Mouse (Mus musculus) megakaryocyte, adult 5-6 weeks (primary cell): Measurements from ENCODE around the gene Fam216a. TPM values are rescaled to one million over a fixed set of nuclear protein-coding genes. Genes with fewer than 3 reads are reported as not detected.

Experiments used
- ATAC-seq: 2 replicates; pipeline ENCODE4 v1.8.0; 2016; ENCODE audit warnings: mild to moderate bottlenecking, inconsistent platforms; ENCODE audit not compliant: poor library complexity, severe bottlenecking
- total RNA-seq, 2 experiments: library from RNA; stranded (forward) in 1 of 2; stranded (reverse) in 1 of 2; fragments of 153-499, 151-499 nt in 1 of 2; fragments of 221-1000, 200-1000 nt in 1 of 2; gene quantifications; 2 replicates each; pipeline versions ENCODE4 v1.2.3 to v1.2.4; 2015 to 2017

Fam216a gene
- total RNA-seq, 2 experiments from 2014 or later, result 7.6 to 10.5 TPM

- ATAC-seq, result no peak
These were observed 19.1 kb upstream of the Fam216a start for GRCm38 (mm10) chr5:122391178-122391785.

GRCm38 (mm10) chr5:122390671-122391070 lies 18.5 kb upstream of the Fam216a start:
- no peak for ATAC-seq

- no peak for ATAC-seq
These were observed 17.8 kb upstream of the Fam216a start for GRCm38 (mm10) chr5:122390006-122390405.

GRCm38 (mm10) chr5:122379374-122380155 lies 7.4 kb upstream of the Fam216a start:
- peak; percentile 97 for ATAC-seq

DNA sequence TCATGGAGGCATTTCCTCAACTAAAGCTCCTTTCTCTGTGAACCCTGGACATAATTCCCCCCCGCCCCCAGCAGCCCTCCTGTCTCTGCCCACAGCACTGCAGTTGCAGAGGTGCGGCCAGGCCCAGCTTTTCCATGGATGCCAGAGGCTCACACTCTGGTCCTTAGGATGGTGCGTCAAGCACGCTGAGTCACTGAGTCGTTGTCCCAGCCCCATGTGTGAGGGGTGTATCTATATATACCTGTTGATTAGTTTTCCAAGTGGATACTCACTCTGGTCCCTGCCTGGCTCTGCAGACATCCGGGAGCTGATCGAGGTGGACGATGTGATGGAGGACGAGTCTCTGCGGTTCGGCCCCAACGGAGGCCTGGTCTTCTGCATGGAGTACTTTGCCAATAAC lies 6.0 kb upstream of the Fam216a start:
- no peak for ATAC-seq

DNA sequence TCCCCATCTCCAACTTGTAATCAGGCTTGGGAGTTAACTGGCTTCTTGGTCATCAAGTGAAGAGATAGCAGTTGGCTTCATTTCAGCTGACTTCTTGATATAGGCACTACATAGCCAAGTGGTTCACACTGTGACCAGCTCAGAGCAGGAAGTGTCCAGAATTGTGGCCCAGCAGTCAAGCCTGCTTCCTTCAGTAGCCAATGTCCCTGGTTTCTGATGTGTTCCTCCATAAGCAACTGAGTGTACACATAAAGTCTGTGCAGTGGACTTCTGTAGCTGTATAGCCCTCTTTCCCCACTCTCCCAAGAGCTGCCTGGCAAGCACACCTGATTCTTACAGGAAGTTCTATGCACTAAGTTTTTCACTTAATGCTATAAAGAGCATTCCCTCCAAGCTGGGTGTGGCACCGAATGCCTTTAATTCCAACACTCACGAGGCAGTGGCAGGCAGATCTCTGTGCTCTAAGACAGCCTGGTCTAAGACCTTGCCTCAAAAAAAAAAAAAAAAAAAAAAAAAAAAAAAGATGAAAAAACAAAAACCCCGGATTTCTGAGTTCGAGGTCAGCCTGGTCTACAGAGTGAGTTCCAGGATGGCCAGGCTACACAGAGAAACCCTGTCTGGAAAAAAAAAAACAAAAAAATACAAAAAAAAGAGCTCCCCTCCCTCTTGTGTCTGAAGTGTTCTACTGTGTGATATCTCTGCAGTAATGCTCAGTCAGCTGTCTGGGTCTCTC lies 5.1 kb upstream of the Fam216a start:
- ATAC-seq, result no peak

DNA sequence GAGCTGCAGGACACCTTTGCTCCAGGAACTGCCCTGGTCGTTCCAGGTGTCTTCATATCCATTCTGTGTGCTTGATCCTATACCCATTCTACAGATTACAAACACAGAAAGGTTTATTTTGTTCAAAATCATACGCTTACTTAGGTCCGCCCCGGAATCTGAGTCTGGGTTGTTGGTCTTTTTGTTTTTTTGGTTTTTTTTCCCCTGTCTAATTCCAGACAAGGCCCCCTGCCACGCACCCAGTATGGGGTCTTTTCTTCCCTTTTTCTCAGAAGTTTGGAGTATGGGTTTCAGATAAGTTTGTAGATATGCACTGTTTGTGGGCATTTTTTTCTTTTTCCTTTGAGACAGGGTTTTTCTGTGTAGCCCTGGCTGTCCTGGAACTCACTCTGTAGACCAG lies 714 bp upstream of the Fam216a start:
- no peak for ATAC-seq

DNA sequence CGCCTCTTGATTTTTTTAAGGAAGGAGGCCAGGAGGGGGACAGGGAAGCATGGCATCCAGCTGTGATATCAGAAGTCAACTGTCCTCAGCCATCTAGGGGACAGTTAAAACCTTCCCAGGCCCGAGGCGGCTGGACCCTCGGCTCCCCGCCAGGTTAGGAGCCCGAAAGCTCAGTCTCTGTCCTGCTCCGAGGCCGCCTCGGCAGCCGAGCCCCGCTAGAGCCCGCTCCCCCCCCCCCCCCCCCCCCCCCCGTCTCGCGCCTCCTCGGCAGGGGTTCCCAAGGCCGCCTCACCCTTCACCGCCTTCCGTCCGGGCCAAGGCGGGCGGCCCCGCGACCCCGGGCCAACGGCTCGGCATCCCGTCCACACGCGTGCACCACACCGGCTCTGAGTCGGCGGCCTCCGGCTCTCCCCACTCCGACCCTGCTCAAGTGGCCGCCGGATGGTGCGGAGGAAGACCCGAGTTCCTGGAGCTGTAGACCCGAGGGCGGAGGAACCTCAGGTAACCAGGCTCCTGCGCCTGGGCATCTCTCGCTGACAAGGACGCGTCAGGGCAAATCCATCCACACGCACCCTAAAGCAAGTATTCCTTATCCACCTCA lies 473 bp downstream of the Fam216a start, which contains the start of gene Gpn3:
Gpn3 (plus strand) TSS at position 286 of the 601 bp plus-strand sequence.
- peak; percentile 59 for ATAC-seq

DNA sequence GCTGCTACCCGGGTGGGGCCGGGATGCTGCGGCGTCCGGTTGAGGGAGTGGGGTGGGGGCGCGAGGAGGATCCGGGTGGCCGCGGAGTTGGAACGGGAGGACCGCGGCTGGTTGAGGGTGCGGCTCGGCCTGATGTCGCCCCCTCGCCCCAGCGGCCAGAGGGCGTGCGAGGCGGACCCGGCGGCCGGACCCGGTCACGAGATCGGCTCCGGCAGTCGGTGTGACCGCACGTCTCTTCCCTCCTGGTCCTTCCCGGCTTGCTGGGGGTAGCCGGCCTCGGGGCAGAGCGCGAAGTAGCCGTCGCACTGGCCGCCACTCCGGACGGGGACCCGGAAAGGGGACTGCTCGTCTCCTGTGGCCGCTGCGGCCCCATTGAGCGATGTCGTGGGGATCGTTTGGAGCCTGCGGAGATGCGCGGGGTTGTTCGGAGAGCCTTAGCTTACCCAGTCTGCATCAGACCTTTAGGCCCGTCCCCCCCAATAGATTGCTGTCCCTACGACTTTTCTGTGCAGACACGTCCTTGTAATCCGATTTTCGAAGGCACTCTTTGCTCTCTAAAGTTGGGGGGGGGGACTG lies 17.6 kb downstream of the Fam216a start:
- ATAC-seq, result no peak

- peak; percentile 100 for ATAC-seq
These were observed 18.2 kb downstream of the Fam216a start, which contains the start of the genes Rad9b and Vps29 for GRCm38 (mm10) chr5:122353807-122354491. Gene Rad9b, minus strand, starts transcription at chr5:122354233. Gene Vps29, plus strand, starts transcription at chr5:122354369.

- no peak for ATAC-seq
These were observed 26.4 kb downstream of the Fam216a start for GRCm38 (mm10) chr5:122345777-122346176.

DNA sequence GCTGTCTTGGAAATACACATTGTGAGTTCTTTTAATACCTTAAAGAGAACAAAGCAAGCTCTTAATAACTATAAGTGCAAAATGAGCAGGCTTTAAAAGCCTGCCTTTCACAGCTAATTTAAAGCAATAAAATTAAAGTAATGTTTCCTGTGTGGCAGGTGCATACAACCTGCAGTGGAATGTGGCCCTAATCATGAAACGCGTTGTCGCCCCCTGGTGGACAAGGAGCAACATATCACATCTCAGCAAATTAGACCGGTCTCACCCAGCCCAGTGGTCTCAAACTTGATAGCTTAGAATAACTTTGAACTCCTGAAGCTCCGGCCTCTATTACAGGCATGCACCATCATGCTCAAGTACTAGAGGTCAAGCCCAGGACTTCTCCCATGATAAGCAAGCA lies 27.9 kb downstream of the Fam216a start:
- ATAC-seq, result peak; percentile 86

DNA sequence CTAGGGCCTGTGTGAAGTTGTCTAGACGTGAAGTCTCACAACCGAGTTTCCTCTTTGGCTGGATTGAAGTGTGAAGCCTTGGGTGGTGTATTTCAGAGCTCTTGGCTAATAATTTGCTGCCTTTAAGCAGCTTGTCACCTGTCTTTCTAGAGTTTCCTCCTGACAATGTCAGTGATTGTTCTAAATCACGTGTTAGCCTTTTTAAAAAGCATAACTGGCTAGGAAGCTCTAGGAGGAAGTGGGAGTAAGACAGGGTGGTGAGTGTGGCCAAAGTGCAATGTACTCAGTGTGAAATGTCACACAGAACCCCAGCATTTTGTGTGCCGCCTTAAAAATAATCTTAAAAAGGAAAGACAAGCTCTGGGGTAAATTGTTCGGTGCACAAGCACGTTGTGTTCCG lies 28.4 kb downstream of the Fam216a start:
- ATAC-seq, result peak; percentile 73

GRCm38 (mm10) chr5:122342874-122343273 lies 29.3 kb downstream of the Fam216a start:
- 0 out of 2 replicates have a peak, but pooled peaks have one; percentile 18 for ATAC-seq

GRCm38 (mm10) chr5:122336554-122337294 lies 35.4 kb downstream of the Fam216a start:
- no peak for ATAC-seq

DNA sequence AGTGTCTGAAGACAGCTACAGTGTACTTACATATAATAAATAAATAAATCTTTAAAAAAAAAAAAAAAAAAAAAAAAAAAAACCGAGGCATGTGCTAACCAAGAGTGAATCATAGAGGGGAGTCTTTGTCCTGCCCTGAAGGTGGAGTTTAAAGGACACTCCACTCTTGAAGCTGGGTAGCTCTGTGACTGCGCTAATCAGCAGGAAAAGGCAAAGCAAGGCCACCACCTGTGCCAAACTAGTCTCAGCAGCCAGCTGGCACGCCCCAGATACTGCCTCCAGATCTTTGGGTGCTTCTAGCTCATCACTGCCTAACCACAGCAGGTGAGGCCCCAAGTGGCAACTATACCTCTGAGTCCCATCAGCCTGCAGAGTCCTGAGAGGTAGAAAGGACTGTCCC lies 37.5 kb downstream of the Fam216a start:
- no peak for ATAC-seq

DNA sequence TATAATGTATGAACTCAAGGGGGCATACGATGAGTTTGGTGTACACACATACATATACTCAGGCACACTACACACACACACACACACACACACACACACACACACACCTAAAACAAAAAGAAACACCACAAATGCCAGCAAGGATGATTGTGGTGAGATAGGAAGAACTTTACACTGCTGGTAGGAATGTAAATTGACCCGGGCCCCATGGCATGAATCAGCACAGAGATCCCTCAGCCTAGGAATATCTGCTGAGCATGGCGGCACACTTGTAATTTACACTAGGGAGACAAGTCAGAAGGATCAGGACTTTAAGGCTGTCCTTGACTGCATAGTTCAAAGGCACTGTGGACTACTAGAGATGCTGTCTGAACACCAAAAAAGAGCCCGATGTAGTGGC lies 41.9 kb downstream of the Fam216a start:
- ATAC-seq, result no peak

DNA sequence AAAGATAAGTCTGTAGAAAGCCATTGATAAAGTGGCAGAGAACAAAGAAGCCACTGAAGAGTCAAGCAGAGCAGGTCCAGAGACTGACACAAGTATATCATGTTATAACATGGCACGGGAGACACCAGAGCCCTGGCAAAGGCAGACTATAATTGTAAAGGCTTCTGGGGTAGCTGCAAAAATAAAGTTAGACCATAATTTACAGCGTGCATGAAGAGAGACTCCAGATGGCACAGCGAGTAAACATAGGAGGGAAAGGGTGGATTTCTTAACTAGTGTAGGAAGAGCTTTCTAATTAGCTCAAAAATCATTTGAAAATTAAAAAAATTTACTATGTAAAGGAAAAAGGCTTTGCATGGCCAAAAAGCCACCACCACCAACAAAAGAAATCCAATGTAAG lies 44.9 kb downstream of the Fam216a start:
- ATAC-seq, result no peak

DNA sequence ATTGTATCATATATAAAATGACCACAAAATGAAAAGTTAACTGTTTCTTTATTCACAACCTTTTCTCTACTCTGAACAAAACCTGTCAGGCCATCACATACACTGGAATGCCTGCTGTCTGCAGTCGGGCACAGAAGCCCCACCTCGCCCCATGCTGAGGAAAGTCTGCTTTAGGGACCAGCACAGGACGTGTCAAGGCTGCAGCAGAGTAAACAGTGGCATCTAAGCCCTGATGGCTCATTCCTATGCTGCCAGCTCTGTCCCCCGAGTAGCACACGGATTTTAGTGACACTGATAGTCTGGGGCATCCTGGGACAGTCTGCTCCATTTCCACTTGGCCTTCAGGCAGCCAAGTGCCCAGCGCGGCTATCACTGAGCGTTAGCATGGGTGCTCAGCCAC lies 46.7 kb downstream of the Fam216a start:
- ATAC-seq, result no peak
